Mouse (Mus musculus) heart, embryonic 11.5 days (tissue): ENCODE measurements around the gene Slc6a13. TPM values are rescaled to one million over a fixed set of nuclear protein-coding genes. Genes with fewer than 3 reads are reported as not detected.

ENCODE experiments used
- ATAC-seq: fragments of 200-750 bp; cut with Nextera tagmentation; replicated peaks from 2 replicates; pipeline ENCODE4 v1.8.0; 2017; ENCODE audit warnings: moderate library complexity; ENCODE audit not compliant: insufficient number of reproducible peaks, low FRiP score, low TSS enrichment
- H3K27ac ChIP-seq: fragments of 300-500 bp; sonication (generic); 2 replicates; pipeline ENCODE4 v1.5.1; 2014; ENCODE audit warnings: mild to moderate bottlenecking, low read depth, low read length
- H3K27me3 ChIP-seq: fragments of 300-500 bp; sonication (generic); 2 replicates; pipeline ENCODE4 v1.6.1; 2014; ENCODE audit warnings: mild to moderate bottlenecking, low read length, mixed read lengths; ENCODE audit not compliant: control insufficient read depth, insufficient read depth
- H3K36me3 ChIP-seq: fragments of 300-500 bp; sonication (generic); 2 replicates; pipeline ENCODE4 v1.6.1; 2014; ENCODE audit warnings: mild to moderate bottlenecking, low read length, moderate library complexity, mixed read lengths; ENCODE audit not compliant: control insufficient read depth, insufficient read depth
- H3K4me1 ChIP-seq: fragments of 300-500 bp; sonication (generic); 2 replicates; pipeline ENCODE4 v1.6.1; 2014; ENCODE audit warnings: low read length; ENCODE audit not compliant: control insufficient read depth, insufficient read depth
- H3K4me2 ChIP-seq: fragments of 300-500 bp; sonication (generic); 2 replicates; pipeline ENCODE4 v1.6.1; 2014; ENCODE audit warnings: mild to moderate bottlenecking, moderate library complexity
- H3K4me3 ChIP-seq: fragments of 300-500 bp; sonication (generic); 2 replicates; pipeline ENCODE4 v1.5.1; 2014; ENCODE audit warnings: low read depth, low read length
- H3K9ac ChIP-seq: fragments of 300-500 bp; sonication (generic); 2 replicates; pipeline ENCODE4 v1.6.1; 2014; ENCODE audit warnings: mild to moderate bottlenecking, low read depth, low read length, moderate library complexity
- H3K9me3 ChIP-seq: fragments of 300-500 bp; sonication (generic); replicated peaks from 2 replicates; pipeline ENCODE4 v1.6.1; 2016; ENCODE audit warnings: low read length; ENCODE audit not compliant: control insufficient read depth
- WGBS: fragments of 180-500 bp; shearing (Covaris S2); extraction: QIAGEN DNeasy Blood & Tissue Kit; methylation state at CpG from one replicate; pipeline ENCODE4 v1.1.7; 2014; ENCODE audit not compliant: insufficient replicate concordance; 5-methylcytosine and 5-hydroxymethylcytosine counted together
- polyA plus RNA-seq: library from polyadenylated mRNA; unstranded; fragments of >200 nt; fragmentation: Nextera tagmentation; extraction: Ambion mirVana; gene quantifications from 2 replicates; pipeline ENCODE4 v1.2.1, GENCODE M21; 2014

The Slc6a13 gene
- polyA plus RNA-seq, 1 experiment from 2014 or later = 10.6 TPM

DNA sequence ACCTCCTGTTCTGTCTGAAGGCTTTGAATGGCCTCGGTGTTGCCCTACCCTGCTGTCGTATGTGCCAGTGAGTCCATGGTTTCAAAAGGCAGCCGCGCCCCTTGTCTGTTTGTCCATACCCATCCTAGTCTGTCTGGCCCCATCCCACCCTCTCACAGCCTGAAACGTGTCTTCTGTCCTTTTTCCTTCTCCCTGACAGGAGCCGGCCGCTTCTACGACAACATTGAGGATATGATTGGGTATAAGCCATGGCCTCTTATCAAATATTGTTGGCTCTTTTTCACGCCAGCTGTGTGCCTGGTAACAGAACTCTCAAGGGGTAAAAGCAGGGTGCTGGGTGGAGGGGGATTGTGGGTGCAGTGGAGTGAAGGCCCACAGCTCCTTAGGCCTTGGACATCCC is 35.8 kb downstream of the Slc6a13 start:
- ATAC-seq = no peak
- Histone ChIP-seq H3K4me1 (no peaks in the 10 kb centered on the region; the same call in 1 of the 2 replicates), H3K27ac (no peak overlapping the region), H3K9ac (no peak overlapping the region), H3K27me3 (no peaks in the 10 kb centered on the region), H3K4me3 (no peak overlapping the region), H3K9me3 (no peaks in the 10 kb centered on the region), H3K4me2 (no peak overlapping the region), H3K36me3 (no peaks in the 10 kb centered on the region)
- WGBS = 82% methylated on average over 9 of the region's 9 CpGs

DNA sequence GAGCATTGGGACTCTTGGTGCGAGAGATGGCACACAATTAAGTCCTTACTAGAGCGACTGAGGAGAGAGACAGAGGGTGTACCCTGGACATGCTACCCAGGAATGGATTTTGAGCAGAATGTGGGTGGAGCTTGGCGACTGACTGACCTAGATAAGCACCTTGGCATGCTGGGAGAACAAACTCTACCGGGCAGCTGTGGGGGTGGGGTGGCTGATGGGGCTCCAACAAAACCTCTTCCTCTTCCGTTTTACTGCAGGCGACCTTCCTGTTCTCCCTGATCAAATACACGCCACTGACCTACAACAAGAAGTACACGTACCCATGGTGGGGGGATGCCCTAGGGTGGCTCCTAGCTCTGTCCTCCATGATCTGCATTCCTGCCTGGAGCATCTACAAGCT is 36.5 kb downstream of the Slc6a13 start:
- Histone ChIP-seq H3K36me3 (no peaks in the 10 kb centered on the region), H3K9ac (no peak overlapping the region), H3K4me3 (no peak overlapping the region), H3K9me3 (no peaks in the 10 kb centered on the region), H3K4me1 (no peaks in the 10 kb centered on the region; the same call in 1 of the 2 replicates), H3K27me3 (peaks cover 2% of the 10 kb centered on the region; the same call in 1 of the 2 replicates), H3K4me2 (no peak overlapping the region), H3K27ac (no peak overlapping the region)
- no peak for ATAC-seq
- 45% methylated on average over 8 of the region's 8 CpGs for WGBS

DNA sequence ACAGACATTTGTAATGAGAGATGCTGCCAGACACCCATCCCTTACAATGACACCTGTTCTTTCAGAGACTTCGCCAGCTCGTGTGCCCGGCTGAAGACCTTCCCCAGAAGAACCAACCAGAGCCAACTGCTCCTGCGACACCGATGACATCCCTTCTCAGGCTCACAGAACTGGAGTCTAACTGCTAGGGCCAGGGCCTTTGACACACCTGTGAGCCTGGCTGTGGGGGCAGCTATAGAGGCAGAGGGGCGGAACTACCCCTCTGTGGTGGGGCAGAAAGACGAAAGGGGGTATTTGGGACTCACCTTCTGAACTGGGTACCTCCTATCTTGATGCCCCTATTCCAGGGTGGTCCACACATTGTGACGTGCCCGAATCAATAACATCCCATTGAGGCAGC is 37.2 kb downstream of the Slc6a13 start:
- Histone ChIP-seq H3K4me2 (no peak overlapping the region), H3K9ac (no peak overlapping the region), H3K27ac (no peak overlapping the region), H3K36me3 (no peaks in the 10 kb centered on the region), H3K9me3 (no peaks in the 10 kb centered on the region), H3K4me1 (no peaks in the 10 kb centered on the region; the same call in 1 of the 2 replicates), H3K4me3 (no peak overlapping the region), H3K27me3 (peaks cover 6% of the 10 kb centered on the region; the same call in 1 of the 2 replicates)
- 88% methylated on average over 9 of the region's 9 CpGs for WGBS
- no peak for ATAC-seq

DNA sequence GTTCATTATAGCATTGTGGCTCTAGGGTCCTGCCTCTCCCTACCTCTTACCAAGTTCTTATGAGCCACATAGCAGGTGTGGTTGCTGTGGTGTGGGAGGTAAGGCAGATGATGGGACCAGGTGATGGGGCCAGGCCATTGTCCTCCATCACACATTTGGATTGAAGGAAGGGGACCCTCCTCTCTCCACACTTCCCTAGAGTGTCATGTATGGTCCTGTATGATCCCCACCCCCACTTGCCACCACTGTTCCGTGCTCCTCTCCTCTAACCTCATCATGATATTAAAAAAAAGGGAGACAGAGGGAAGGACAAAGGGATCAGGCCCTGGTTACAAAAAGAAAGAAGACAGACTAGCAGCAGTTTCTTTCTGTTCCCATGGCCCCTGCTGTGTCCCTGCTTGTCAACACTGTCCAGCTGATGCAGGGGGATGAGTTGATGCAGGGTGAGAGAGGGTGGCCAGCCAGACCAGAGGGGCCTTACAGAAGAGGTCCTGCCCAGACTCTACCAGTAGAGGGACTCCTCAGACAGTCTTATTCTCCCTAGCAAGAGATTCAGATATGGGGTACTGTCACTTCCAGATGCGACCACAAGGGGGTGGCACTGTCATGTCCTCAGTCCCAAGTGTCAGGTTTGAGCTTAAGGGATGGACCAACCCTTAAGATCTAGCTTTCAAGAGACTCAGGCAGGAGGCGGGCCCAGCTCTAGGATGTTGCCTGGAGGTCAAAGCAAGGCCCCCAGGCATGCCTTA is 37.9 kb downstream of the Slc6a13 start:
- ATAC-seq = 0 out of 2 replicates have a peak, but pooled peaks have one; percentile 29
- Histone ChIP-seq H3K27ac (no peak overlapping the region), H3K9ac (no peak overlapping the region), H3K4me3 (no peak overlapping the region), H3K4me1 (no peaks in the 10 kb centered on the region; the same call in 1 of the 2 replicates), H3K36me3 (no peaks in the 10 kb centered on the region), H3K9me3 (no peaks in the 10 kb centered on the region), H3K4me2 (no peak overlapping the region), H3K27me3 (peaks cover 13% of the 10 kb centered on the region; the same call in 1 of the 2 replicates)
- 35% methylated on average over 3 of the region's 3 CpGs for WGBS

DNA sequence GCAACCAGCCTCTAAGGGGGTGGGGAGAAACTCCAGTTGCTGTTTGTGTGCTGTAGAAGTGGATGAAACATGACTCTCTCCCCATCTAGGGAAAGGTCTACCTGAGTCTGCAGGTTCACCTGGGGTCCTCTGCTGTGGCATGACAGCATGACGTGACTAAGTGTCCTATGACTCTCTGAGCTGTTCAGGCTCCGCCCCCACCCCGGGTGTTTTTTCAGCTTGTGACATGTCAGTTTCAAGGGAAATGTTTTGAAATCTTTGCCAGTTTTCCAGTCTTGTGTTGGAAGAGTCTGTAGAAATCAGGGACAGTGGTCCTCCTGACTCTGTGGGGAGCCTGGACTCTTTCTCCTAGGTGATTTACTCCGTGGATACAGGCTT is 38.5 kb downstream of the Slc6a13 start:
- H3K9me3 ChIP-seq = no peaks in the 10 kb centered on the region
- H3K4me2 ChIP-seq = no peak overlapping the region
- 42% methylated on average over 4 of the region's 4 CpGs for WGBS

DNA sequence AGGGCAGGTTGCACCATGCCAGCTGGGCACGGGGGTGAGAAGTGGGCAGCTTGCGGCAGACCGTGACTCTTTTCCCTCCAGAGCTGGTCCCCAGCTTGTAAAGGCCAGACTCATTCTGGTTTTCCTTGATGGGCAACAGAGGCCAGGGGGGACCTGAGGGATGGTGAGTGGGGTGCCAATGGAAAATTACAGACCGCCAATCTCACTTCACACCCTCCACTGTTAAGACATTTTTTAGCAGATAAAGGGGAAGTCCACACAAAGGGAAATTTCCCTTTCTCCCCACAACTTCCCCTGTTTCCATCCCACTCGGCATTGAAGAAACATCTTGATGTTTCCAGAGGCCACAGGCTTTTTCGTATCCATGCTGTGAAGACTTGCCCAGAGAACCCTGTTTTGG is 41.6 kb downstream of the Slc6a13 start:
- H3K4me3 ChIP-seq = no peak overlapping the region
- 73% methylated on average over 6 of the region's 6 CpGs for WGBS

More for the DNA sequence above, 38.5 kb downstream of the Slc6a13 start:
- no peak for ATAC-seq
- no peak overlapping the region for H3K4me3 ChIP-seq
- no peaks in the 10 kb centered on the region; the same call in 1 of the 2 replicates for H3K4me1 ChIP-seq
- no peak overlapping the region for H3K9ac ChIP-seq
- H3K36me3 ChIP-seq = no peaks in the 10 kb centered on the region
- peaks cover 18% of the 10 kb centered on the region; the same call in 1 of the 2 replicates for H3K27me3 ChIP-seq
- H3K27ac ChIP-seq = no peak overlapping the region

DNA sequence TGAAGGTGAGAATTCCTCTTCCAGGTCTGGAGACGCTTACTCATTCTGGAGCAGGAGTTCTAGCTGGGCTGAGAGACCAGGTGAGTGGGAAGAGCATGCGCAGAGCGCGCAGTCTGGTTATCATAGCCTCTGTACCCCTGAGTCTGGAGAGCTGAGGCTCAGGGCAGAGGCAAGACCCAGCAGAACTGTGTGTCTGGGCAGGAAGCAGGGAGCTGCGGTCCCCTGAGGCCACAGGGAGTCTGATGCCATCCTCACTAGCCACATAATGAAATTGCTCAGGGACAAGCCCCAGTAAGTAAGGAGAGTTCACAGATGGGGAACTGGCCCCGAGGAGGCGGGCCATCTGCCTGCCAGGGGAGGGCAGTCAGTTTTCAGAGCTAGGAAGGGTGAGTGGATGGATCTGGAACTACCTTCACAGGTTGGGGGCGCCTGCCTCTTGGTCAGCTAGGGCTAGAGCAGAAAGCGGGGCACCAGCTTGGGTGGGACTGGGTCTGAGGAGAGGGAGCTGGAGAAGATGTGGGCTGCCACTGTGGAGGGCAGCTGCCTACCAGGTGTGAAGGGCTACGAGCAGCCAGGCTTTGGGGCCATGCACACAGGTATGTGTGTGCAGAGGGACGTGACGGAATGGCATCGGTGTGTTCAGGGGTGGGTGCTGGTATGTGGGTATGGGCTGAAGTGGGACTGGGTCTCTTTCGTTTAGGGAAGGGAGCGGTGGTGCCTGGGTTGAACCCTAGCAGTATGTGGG is 43.2 kb downstream of the Slc6a13 start, which contains the start of gene Slc6a12:
Gene Slc6a12 (plus strand): TSS at position 51 of the 745 bp plus-strand sequence.
- H3K9me3 ChIP-seq = no peaks in the 10 kb centered on the region
- no peak within 1 kb of the TSS for H3K4me2 ChIP-seq
- no peak within 1 kb of the TSS for H3K4me3 ChIP-seq
- no peak within 1 kb of the TSS for H3K9ac ChIP-seq
- H3K27ac ChIP-seq = no peak within 1 kb of the TSS
- peaks cover 18% of the 10 kb centered on the region; the same call in 1 of the 2 replicates for H3K27me3 ChIP-seq
- WGBS = 62% methylated on average over 15 of the region's 15 CpGs
- no peak for ATAC-seq
- H3K4me1 ChIP-seq = no peaks in the 10 kb centered on the region
- H3K36me3 ChIP-seq = no peaks in the 10 kb centered on the region

More for the DNA sequence above, 41.6 kb downstream of the Slc6a13 start:
- Histone ChIP-seq H3K4me1 (no peaks in the 10 kb centered on the region; the same call in 1 of the 2 replicates), H3K4me2 (no peak overlapping the region), H3K27ac (no peak overlapping the region), H3K9ac (no peak overlapping the region), H3K36me3 (no peaks in the 10 kb centered on the region), H3K9me3 (no peaks in the 10 kb centered on the region), H3K27me3 (peaks cover 18% of the 10 kb centered on the region; the same call in 1 of the 2 replicates)
- no peak for ATAC-seq

DNA sequence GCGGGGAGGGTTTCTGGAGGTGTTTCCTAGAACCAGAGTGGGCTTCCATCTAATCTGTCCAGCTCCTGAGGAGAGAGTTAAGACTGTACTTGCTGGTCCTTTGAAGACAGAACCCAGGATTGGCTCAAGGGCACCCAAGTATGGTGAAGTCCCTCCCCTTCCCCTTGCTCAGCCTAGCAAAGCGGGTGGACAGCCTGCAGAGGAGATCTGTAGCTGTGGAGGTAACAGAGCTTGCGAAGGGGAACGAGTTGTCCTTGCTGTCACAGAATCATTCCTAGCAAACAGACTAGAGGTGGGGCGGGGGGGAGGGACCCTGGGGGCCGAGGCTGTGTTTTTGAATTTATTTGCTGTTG is 43.7 kb downstream of the Slc6a13 start:
- no peak overlapping the region for H3K4me2 ChIP-seq
- ATAC-seq = no peak
- peaks cover 18% of the 10 kb centered on the region; the same call in 1 of the 2 replicates for H3K27me3 ChIP-seq
- H3K9ac ChIP-seq = no peak overlapping the region
- H3K4me3 ChIP-seq = no peak overlapping the region
- H3K4me1 ChIP-seq = no peaks in the 10 kb centered on the region
- H3K27ac ChIP-seq = no peak overlapping the region
- H3K36me3 ChIP-seq = no peaks in the 10 kb centered on the region
- WGBS = 58% methylated on average over 6 of the region's 6 CpGs
- no peaks in the 10 kb centered on the region for H3K9me3 ChIP-seq
